Mouse (Mus musculus) bone marrow macrophage, adult 2 months (primary cell): Measurements from ENCODE around the gene Cd52.

Experiments
- CTCF ChIP-seq: IDR thresholded peaks from 2 replicates; pipeline ENCODE4 v1.5.1; 2012; ENCODE audit warnings: low read depth, mild to moderate bottlenecking, low read length, moderate library complexity
- POLR2A ChIP-seq: IDR thresholded peaks from 2 replicates; pipeline ENCODE4 v1.6.1; 2012; ENCODE audit warnings: mild to moderate bottlenecking, low read depth, low read length, borderline replicate concordance

- TF ChIP-seq CTCF (no peak), POLR2A (no peak)
Measured at GRCm38 (mm10) chr4:134052560-134052959, 42.3 kb downstream of the Cd52 start.
